Mouse (Mus musculus): ENCODE measurements around the gene Theg. TPM values are rescaled to one million over a fixed set of nuclear protein-coding genes. Genes with fewer than 3 reads are reported as not detected.

Theg gene
- polyA plus RNA-seq, 2 experiments: not detected

GRCm38 (mm10) chr10:79545891-79546290, 41.2 kb downstream of the Theg start:
- Histone ChIP-seq H3K27me3 (ENCODE audit: control insufficient read depth, insufficient read depth, low read length) (no peaks in the 10 kb centered on the region), H3K27ac (replicated peaks; ENCODE audit: low read depth, low read length) (no peak overlapping the region), H3K9me3 (ENCODE audit: control insufficient read depth, low read length) (no peaks in the 10 kb centered on the region), H3K4me3 (replicated peaks; ENCODE audit: low read length) (no peak overlapping the region), H3K4me2 (replicated peaks; ENCODE audit: low read depth, low read length, severe bottlenecking) (no peak overlapping the region), H3K4me1 (ENCODE audit: control insufficient read depth, insufficient read depth, low read length) (no peaks in the 10 kb centered on the region), H3K36me3 (ENCODE audit: control insufficient read depth, insufficient read depth, low read length) (peaks cover 97% of the 10 kb centered on the region), H3K9ac (ENCODE audit: low read depth, low read length, severe bottlenecking) (no peak overlapping the region)
- DNase-seq (ENCODE audit: low spot score) (no peak), ATAC-seq (ENCODE audit: low FRiP score, low read depth) (no peak)
- WGBS: 91% methylated on average over 12 of the region's 12 CpGs
- no peak for TF ChIP-seq POLR2A (IDR thresholded peaks at IDR 0.05; ENCODE audit: borderline replicate concordance, extremely low read depth, insufficient read depth, insufficient read length)

- TF ChIP-seq POLR2A (IDR thresholded peaks at IDR 0.05; ENCODE audit: borderline replicate concordance, extremely low read depth, insufficient read depth, insufficient read length): no peak
- H3K9me3 ChIP-seq (ENCODE audit: control insufficient read depth, low read length): no peaks in the 10 kb centered on the region
- no peaks in the 10 kb centered on the region for H3K27me3 ChIP-seq (ENCODE audit: control insufficient read depth, insufficient read depth, low read length)
- H3K36me3 ChIP-seq (ENCODE audit: control insufficient read depth, insufficient read depth, low read length): peaks cover 99% of the 10 kb centered on the region
- no peak overlapping the region for H3K9ac ChIP-seq (ENCODE audit: low read depth, low read length, severe bottlenecking)
- no peaks in the 10 kb centered on the region for H3K4me1 ChIP-seq (ENCODE audit: control insufficient read depth, insufficient read depth, low read length)
- no peak for ATAC-seq (ENCODE audit: low FRiP score, low read depth)
- no peak overlapping the region for H3K4me2 ChIP-seq (replicated peaks; ENCODE audit: low read depth, low read length, severe bottlenecking)
- DNase-seq (ENCODE audit: low spot score): no peak
- WGBS: 93% methylated on average over 5 of the region's 5 CpGs
- H3K4me3 ChIP-seq (replicated peaks; ENCODE audit: low read length): no peak overlapping the region
- no peak overlapping the region for H3K27ac ChIP-seq (replicated peaks; ENCODE audit: low read depth, low read length)
These were observed 42.5 kb downstream of the Theg start for GRCm38 (mm10) chr10:79544631-79545030.

- DNase-seq (ENCODE audit: low spot score): no peak
- Histone ChIP-seq H3K4me2 (replicated peaks; ENCODE audit: low read depth, low read length, severe bottlenecking) (no peak overlapping the region), H3K9me3 (ENCODE audit: control insufficient read depth, low read length) (no peaks in the 10 kb centered on the region), H3K4me1 (ENCODE audit: control insufficient read depth, insufficient read depth, low read length) (no peaks in the 10 kb centered on the region), H3K4me3 (replicated peaks; ENCODE audit: low read length) (no peak overlapping the region), H3K36me3 (ENCODE audit: control insufficient read depth, insufficient read depth, low read length) (peaks cover 97% of the 10 kb centered on the region), H3K9ac (ENCODE audit: low read depth, low read length, severe bottlenecking) (no peak overlapping the region), H3K27me3 (ENCODE audit: control insufficient read depth, insufficient read depth, low read length) (no peaks in the 10 kb centered on the region), H3K27ac (replicated peaks; ENCODE audit: low read depth, low read length) (no peak overlapping the region)
- no peak for TF ChIP-seq POLR2A (IDR thresholded peaks at IDR 0.05; ENCODE audit: borderline replicate concordance, extremely low read depth, insufficient read depth, insufficient read length)
- WGBS: 90% methylated on average over 9 of the region's 9 CpGs
- no peak for ATAC-seq (ENCODE audit: low FRiP score, low read depth)
These were observed 43.1 kb downstream of the Theg start for GRCm38 (mm10) chr10:79543884-79544597.

- no peak for ATAC-seq (ENCODE audit: low FRiP score, low read depth)
- no peaks in the 10 kb centered on the region for H3K27me3 ChIP-seq (ENCODE audit: control insufficient read depth, insufficient read depth, low read length)
- H3K27ac ChIP-seq (replicated peaks; ENCODE audit: low read depth, low read length): no peak overlapping the region
- no peaks in the 10 kb centered on the region for H3K9me3 ChIP-seq (ENCODE audit: control insufficient read depth, low read length)
- no peak overlapping the region for H3K4me2 ChIP-seq (replicated peaks; ENCODE audit: low read depth, low read length, severe bottlenecking)
- H3K9ac ChIP-seq (ENCODE audit: low read depth, low read length, severe bottlenecking): no peak overlapping the region
- peaks cover 90% of the 10 kb centered on the region for H3K36me3 ChIP-seq (ENCODE audit: control insufficient read depth, insufficient read depth, low read length)
- no peak overlapping the region for H3K4me3 ChIP-seq (replicated peaks; ENCODE audit: low read length)
- DNase-seq (ENCODE audit: low spot score): no peak
- TF ChIP-seq POLR2A (IDR thresholded peaks at IDR 0.05; ENCODE audit: borderline replicate concordance, extremely low read depth, insufficient read depth, insufficient read length): no peak
- no peaks in the 10 kb centered on the region for H3K4me1 ChIP-seq (ENCODE audit: control insufficient read depth, insufficient read depth, low read length)
- 99% methylated on average over 11 of the region's 11 CpGs for WGBS
These were observed 45.0 kb downstream of the Theg start for GRCm38 (mm10) chr10:79542171-79542570.

GRCm38 (mm10) chr10:79541522-79541921, 45.6 kb downstream of the Theg start:
- no peak for TF ChIP-seq POLR2A (IDR thresholded peaks at IDR 0.05; ENCODE audit: borderline replicate concordance, extremely low read depth, insufficient read depth, insufficient read length)
- 81% methylated on average over 15 of the region's 15 CpGs for WGBS
- no peaks in the 10 kb centered on the region for H3K27me3 ChIP-seq (ENCODE audit: control insufficient read depth, insufficient read depth, low read length)
- no peak for DNase-seq (ENCODE audit: low spot score)
- no peak for ATAC-seq (ENCODE audit: low FRiP score, low read depth)
- H3K9ac ChIP-seq (ENCODE audit: low read depth, low read length, severe bottlenecking): no peak overlapping the region
- H3K36me3 ChIP-seq (ENCODE audit: control insufficient read depth, insufficient read depth, low read length): peaks cover 83% of the 10 kb centered on the region
- H3K4me3 ChIP-seq (replicated peaks; ENCODE audit: low read length): no peak overlapping the region
- no peak overlapping the region for H3K4me2 ChIP-seq (replicated peaks; ENCODE audit: low read depth, low read length, severe bottlenecking)
- H3K4me1 ChIP-seq (ENCODE audit: control insufficient read depth, insufficient read depth, low read length): no peaks in the 10 kb centered on the region
- no peaks in the 10 kb centered on the region for H3K9me3 ChIP-seq (ENCODE audit: control insufficient read depth, low read length)
- no peak overlapping the region for H3K27ac ChIP-seq (replicated peaks; ENCODE audit: low read depth, low read length)

Measured in limb, embryonic 14.5 days (tissue).